Mouse (Mus musculus) activated CD4-positive, CD25-positive, alpha-beta regulatory T cell, adult 4 months (primary cell): ENCODE measurements at regions not wholly inside any gene's neighbourhood (a gene's known extent, or its start where the extent isn't known, plus 50 kb on each side); places are given as distances from the start of the nearest gene placed in this dataset.

Source experiments
- ATAC-seq: one replicate; pipeline ENCODE4 v1.8.0; 2017

GRCm38 (mm10) chr12:54312522-54313210 is 109.0 kb upstream of the Egln3 start:
- ATAC-seq, result no peak

- no peak for ATAC-seq
Observed at GRCm38 (mm10) chr12:54311896-54312521, 108.3 kb upstream of the Egln3 start.

- no peak for ATAC-seq
Observed at GRCm38 (mm10) chr12:54309874-54310273, 106.2 kb upstream of the Egln3 start.

- ATAC-seq, result no peak
Observed at GRCm38 (mm10) chr12:54309219-54309618, 105.6 kb upstream of the Egln3 start.

- no peak for ATAC-seq
Observed at GRCm38 (mm10) chr12:54305135-54305630, 101.5 kb upstream of the Egln3 start.

- ATAC-seq, result no peak
Observed at GRCm38 (mm10) chr12:54303746-54304145, 100.1 kb upstream of the Egln3 start.

- ATAC-seq, result peak; percentile 61
Observed at GRCm38 (mm10) chr12:54299506-54299905, 95.8 kb upstream of the Egln3 start.

GRCm38 (mm10) chr12:54293248-54293647 is 89.6 kb upstream of the Egln3 start:
- ATAC-seq, result peak; percentile 96

- ATAC-seq, result no peak
Observed at GRCm38 (mm10) chr12:54290311-54290710, 86.7 kb upstream of the Egln3 start.

GRCm38 (mm10) chr12:54288747-54289146 is 85.1 kb upstream of the Egln3 start:
- ATAC-seq, result no peak

- no peak for ATAC-seq
Observed at GRCm38 (mm10) chr12:54288041-54288502, 84.4 kb upstream of the Egln3 start.

GRCm38 (mm10) chr12:54286911-54287819 is 83.5 kb upstream of the Egln3 start:
- ATAC-seq, result no peak

- ATAC-seq, result no peak
Observed at GRCm38 (mm10) chr12:54283646-54284045, 80.0 kb upstream of the Egln3 start.

GRCm38 (mm10) chr12:54283011-54283410 is 79.4 kb upstream of the Egln3 start:
- peak; percentile 36 for ATAC-seq

GRCm38 (mm10) chr12:54282281-54282921 is 78.7 kb upstream of the Egln3 start:
- ATAC-seq, result no peak

- ATAC-seq, result no peak
Observed at GRCm38 (mm10) chr12:54280457-54280856, 76.8 kb upstream of the Egln3 start.

- ATAC-seq, result no peak
Observed at GRCm38 (mm10) chr12:54280001-54280400, 76.3 kb upstream of the Egln3 start.

GRCm38 (mm10) chr12:54276978-54277537 is 73.4 kb upstream of the Egln3 start:
- no peak for ATAC-seq

GRCm38 (mm10) chr12:54273506-54273905 is 69.8 kb upstream of the Egln3 start:
- ATAC-seq, result no peak

GRCm38 (mm10) chr12:54272696-54273095 is 69.0 kb upstream of the Egln3 start:
- no peak for ATAC-seq

- ATAC-seq, result no peak
Observed at GRCm38 (mm10) chr12:54272226-54272625, 68.6 kb upstream of the Egln3 start.

GRCm38 (mm10) chr12:54265852-54266251 is 62.2 kb upstream of the Egln3 start:
- no peak for ATAC-seq
